Mouse (Mus musculus): ENCODE measurements at regions not wholly inside any gene's neighbourhood (a gene's known extent, or its start where the extent isn't known, plus 50 kb on each side); places are given as distances from the start of the nearest gene placed in this dataset.

GRCm38 (mm10) chr3:148295515-148295914 lies 694.8 kb downstream of the Adgrl2 start:
- DNase-seq (ENCODE audit: low spot score) (no peak), ATAC-seq (ENCODE audit: low FRiP score, low read depth) (no peak)
- Histone ChIP-seq H3K27me3 (ENCODE audit: control insufficient read depth, insufficient read depth, low read length) (no peaks in the 10 kb centered on the region), H3K4me1 (ENCODE audit: control insufficient read depth, insufficient read depth, low read length) (no peaks in the 10 kb centered on the region), H3K4me2 (replicated peaks; ENCODE audit: low read depth, low read length, severe bottlenecking) (no peak overlapping the region), H3K9me3 (ENCODE audit: control insufficient read depth, low read length) (no peaks in the 10 kb centered on the region), H3K9ac (ENCODE audit: low read depth, low read length, severe bottlenecking) (no peak overlapping the region), H3K36me3 (ENCODE audit: control insufficient read depth, insufficient read depth, low read length) (no peaks in the 10 kb centered on the region), H3K27ac (replicated peaks; ENCODE audit: low read depth, low read length) (no peak overlapping the region), H3K4me3 (replicated peaks; ENCODE audit: low read length) (no peak overlapping the region)
- TF ChIP-seq POLR2A (IDR thresholded peaks at IDR 0.05; ENCODE audit: borderline replicate concordance, extremely low read depth, insufficient read depth, insufficient read length), result no peak
- 85% methylated on average over 5 of the region's 5 CpGs for whole genome bisulfite sequencing

- H3K9ac ChIP-seq (ENCODE audit: low read depth, low read length, severe bottlenecking), result no peak overlapping the region
- H3K27me3 ChIP-seq (ENCODE audit: control insufficient read depth, insufficient read depth, low read length), result no peaks in the 10 kb centered on the region
- WGBS, result 70% methylated on average over 3 of the region's 3 CpGs
- H3K4me1 ChIP-seq (ENCODE audit: control insufficient read depth, insufficient read depth, low read length), result no peaks in the 10 kb centered on the region
- no peak for DNase-seq (ENCODE audit: low spot score)
- no peak for ATAC-seq (ENCODE audit: low FRiP score, low read depth)
- H3K9me3 ChIP-seq (ENCODE audit: control insufficient read depth, low read length), result no peaks in the 10 kb centered on the region
- H3K4me2 ChIP-seq (replicated peaks; ENCODE audit: low read depth, low read length, severe bottlenecking), result no peak overlapping the region
- H3K36me3 ChIP-seq (ENCODE audit: control insufficient read depth, insufficient read depth, low read length), result no peaks in the 10 kb centered on the region
- TF ChIP-seq POLR2A (IDR thresholded peaks at IDR 0.05; ENCODE audit: borderline replicate concordance, extremely low read depth, insufficient read depth, insufficient read length), result no peak
- no peak overlapping the region for H3K27ac ChIP-seq (replicated peaks; ENCODE audit: low read depth, low read length)
- H3K4me3 ChIP-seq (replicated peaks; ENCODE audit: low read length), result no peak overlapping the region
Measured at GRCm38 (mm10) chr3:148278978-148279377, 711.4 kb downstream of the Adgrl2 start.

GRCm38 (mm10) chr3:148272159-148272848 lies 718.1 kb downstream of the Adgrl2 start:
- ATAC-seq (ENCODE audit: low FRiP score, low read depth) (no peak), DNase-seq (ENCODE audit: low spot score) (no peak)
- H3K36me3 ChIP-seq (ENCODE audit: control insufficient read depth, insufficient read depth, low read length), result no peaks in the 10 kb centered on the region
- H3K9ac ChIP-seq (ENCODE audit: low read depth, low read length, severe bottlenecking), result no peak overlapping the region
- no peak for TF ChIP-seq POLR2A (IDR thresholded peaks at IDR 0.05; ENCODE audit: borderline replicate concordance, extremely low read depth, insufficient read depth, insufficient read length)
- no peaks in the 10 kb centered on the region for H3K9me3 ChIP-seq (ENCODE audit: control insufficient read depth, low read length)
- H3K4me3 ChIP-seq (replicated peaks; ENCODE audit: low read length), result no peak overlapping the region
- no peak overlapping the region for H3K4me2 ChIP-seq (replicated peaks; ENCODE audit: low read depth, low read length, severe bottlenecking)
- H3K27me3 ChIP-seq (ENCODE audit: control insufficient read depth, insufficient read depth, low read length), result no peaks in the 10 kb centered on the region
- no peaks in the 10 kb centered on the region for H3K4me1 ChIP-seq (ENCODE audit: control insufficient read depth, insufficient read depth, low read length)
- no peak overlapping the region for H3K27ac ChIP-seq (replicated peaks; ENCODE audit: low read depth, low read length)
- 79% methylated on average over 4 of the region's 4 CpGs for WGBS

GRCm38 (mm10) chr3:148268812-148269211 lies 721.5 kb downstream of the Adgrl2 start:
- no peaks in the 10 kb centered on the region for H3K4me1 ChIP-seq (ENCODE audit: control insufficient read depth, insufficient read depth, low read length)
- no peaks in the 10 kb centered on the region for H3K9me3 ChIP-seq (ENCODE audit: control insufficient read depth, low read length)
- no peak for DNase-seq (ENCODE audit: low spot score)
- no peaks in the 10 kb centered on the region for H3K36me3 ChIP-seq (ENCODE audit: control insufficient read depth, insufficient read depth, low read length)
- no peak overlapping the region for H3K4me3 ChIP-seq (replicated peaks; ENCODE audit: low read length)
- ATAC-seq (ENCODE audit: low FRiP score, low read depth), result no peak
- 77% methylated on average over 4 of the region's 4 CpGs for WGBS
- no peaks in the 10 kb centered on the region for H3K27me3 ChIP-seq (ENCODE audit: control insufficient read depth, insufficient read depth, low read length)
- H3K4me2 ChIP-seq (replicated peaks; ENCODE audit: low read depth, low read length, severe bottlenecking), result no peak overlapping the region
- no peak overlapping the region for H3K27ac ChIP-seq (replicated peaks; ENCODE audit: low read depth, low read length)
- no peak overlapping the region for H3K9ac ChIP-seq (ENCODE audit: low read depth, low read length, severe bottlenecking)
- TF ChIP-seq POLR2A (IDR thresholded peaks at IDR 0.05; ENCODE audit: borderline replicate concordance, extremely low read depth, insufficient read depth, insufficient read length), result no peak

GRCm38 (mm10) chr3:148259211-148259610 lies 731.1 kb downstream of the Adgrl2 start:
- H3K4me3 ChIP-seq (replicated peaks; ENCODE audit: low read length), result no peak overlapping the region
- H3K36me3 ChIP-seq (ENCODE audit: control insufficient read depth, insufficient read depth, low read length), result no peaks in the 10 kb centered on the region
- TF ChIP-seq POLR2A (IDR thresholded peaks at IDR 0.05; ENCODE audit: borderline replicate concordance, extremely low read depth, insufficient read depth, insufficient read length), result no peak
- no peak for ATAC-seq (ENCODE audit: low FRiP score, low read depth)
- no peak overlapping the region for H3K4me2 ChIP-seq (replicated peaks; ENCODE audit: low read depth, low read length, severe bottlenecking)
- WGBS, result 94% methylated on average over 1 of the region's 1 CpGs
- no peak overlapping the region for H3K9ac ChIP-seq (ENCODE audit: low read depth, low read length, severe bottlenecking)
- DNase-seq (ENCODE audit: low spot score), result no peak
- H3K9me3 ChIP-seq (ENCODE audit: control insufficient read depth, low read length), result no peaks in the 10 kb centered on the region
- H3K27me3 ChIP-seq (ENCODE audit: control insufficient read depth, insufficient read depth, low read length), result no peaks in the 10 kb centered on the region
- H3K27ac ChIP-seq (replicated peaks; ENCODE audit: low read depth, low read length), result no peak overlapping the region
- no peaks in the 10 kb centered on the region for H3K4me1 ChIP-seq (ENCODE audit: control insufficient read depth, insufficient read depth, low read length)
